Mouse (Mus musculus) gastrocnemius, postnatal 14 days (tissue): Measurements from ENCODE around the gene Ablim1. TPM values are rescaled to one million over a fixed set of nuclear protein-coding genes. Genes with fewer than 3 reads are reported as not detected.

Source experiments
- DNase-seq: peaks from one replicate; pipeline ENCODE4 v3.0.0; 2021; ENCODE audit warnings: mixed read lengths
- intact Hi-C: fragments of 180-260 bp; cut with DNase I; formaldehyde crosslinking; loops from one replicate; pipeline ENCODE4 v1.15.1; 2025; ENCODE audit warnings: low total_unique reads
- long read RNA-seq, 2 experiments: library from polyadenylated mRNA; stranded (forward); transcript quantifications; one replicate each; pipeline ENCODE4 v2.0.0; 2021
- total RNA-seq, 2 experiments: library from RNA; stranded (reverse); gene quantifications; 2 replicates each; pipeline ENCODE4 v1.2.3; 2021

Gene Ablim1
- 10 to 100 TPM; 50.6 to 57.8 TPM for total RNA-seq
- long read RNA-seq, experiment 1, partial matches to known transcripts = 0 of 6 reads
- long read RNA-seq, experiment 1, other reads (novel, unspliced or antisense) = 6 of 6 reads
- long read RNA-seq, experiment 2, partial matches to known transcripts = 1 of 17 reads
- long read RNA-seq, experiment 2, other reads (novel, unspliced or antisense) = 16 of 17 reads

DNA sequence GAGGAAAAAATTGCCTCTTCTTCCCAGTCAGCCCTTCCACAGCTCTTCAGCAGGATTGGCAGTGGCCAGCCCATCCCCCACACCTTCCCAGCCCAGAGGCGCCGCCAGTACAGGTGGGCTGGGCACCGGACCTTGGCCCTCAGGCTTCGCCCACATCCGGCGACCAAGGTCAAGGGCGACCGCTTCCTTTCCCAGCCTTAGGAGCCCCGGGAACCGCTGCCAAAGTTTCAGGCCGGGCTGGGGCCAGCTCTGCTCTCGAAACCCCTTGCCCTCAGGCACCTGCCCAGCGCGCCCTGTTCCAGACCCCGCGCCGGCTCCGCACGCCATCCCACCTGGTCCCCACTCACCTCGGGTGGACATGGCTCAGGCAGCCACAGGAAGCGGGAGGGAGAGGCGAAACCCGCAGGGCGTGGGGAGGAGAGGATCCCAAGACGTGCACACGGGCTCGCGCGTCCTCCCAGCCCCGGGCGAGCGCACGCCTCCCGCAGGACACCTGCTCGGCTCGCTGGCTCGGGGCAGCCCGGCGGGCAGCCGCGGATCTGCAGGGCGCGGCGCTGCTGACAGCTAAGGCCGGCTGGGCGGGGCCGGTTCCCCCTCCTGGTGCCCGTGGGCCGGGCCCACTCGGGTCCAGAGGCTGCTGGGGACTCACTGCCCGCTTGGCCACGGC, at the start of gene Ablim1:
Ablim1 (minus strand) TSS at position 574 of the 667 bp plus-strand sequence.
- intact Hi-C loops = no loop called here
- peak; percentile 52 for DNase-seq

DNA sequence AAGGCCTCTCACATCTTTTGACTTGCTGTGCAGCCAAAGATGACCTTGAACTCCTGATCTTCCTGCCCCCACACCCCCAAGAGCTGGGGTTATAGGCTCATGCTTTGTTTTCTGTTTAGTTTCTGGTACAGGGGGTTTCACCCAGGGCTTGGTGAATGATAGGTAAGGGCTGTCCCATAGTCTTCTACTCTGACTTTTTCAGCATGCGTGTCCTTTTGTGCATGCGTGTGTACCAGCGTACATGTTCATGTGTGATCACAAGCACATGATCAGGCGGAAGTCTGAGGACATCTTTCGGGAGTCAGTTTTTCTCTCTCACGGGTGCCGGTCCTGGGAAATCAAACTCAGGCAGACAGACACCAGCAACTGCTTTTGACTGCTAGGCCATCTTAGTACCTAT, 48.8 kb upstream of the Ablim1 start:
- DNase-seq = no peak
- intact Hi-C loops = no loop called here

DNA sequence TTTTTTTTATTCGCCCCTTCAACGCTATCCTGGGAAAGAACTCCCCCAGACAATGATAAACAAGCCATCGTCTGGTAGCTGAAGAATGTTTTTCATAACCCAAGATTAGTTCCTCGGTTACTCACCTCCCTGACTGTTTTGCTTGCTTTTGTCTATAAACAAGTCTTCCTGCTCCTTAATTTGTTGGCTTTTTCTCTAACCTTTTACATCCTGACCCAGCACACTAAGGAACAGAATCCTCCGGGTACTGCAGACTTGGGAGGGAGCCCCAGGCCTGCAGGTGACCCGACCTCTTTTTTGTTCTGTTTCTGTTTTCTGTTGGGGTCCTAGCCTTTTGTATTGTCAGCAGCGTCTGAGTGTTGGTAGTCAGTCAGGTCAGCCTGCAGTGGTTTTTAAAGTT, 48.4 kb upstream of the Ablim1 start:
- intact Hi-C loops = no loop called here
- no peak for DNase-seq

DNA sequence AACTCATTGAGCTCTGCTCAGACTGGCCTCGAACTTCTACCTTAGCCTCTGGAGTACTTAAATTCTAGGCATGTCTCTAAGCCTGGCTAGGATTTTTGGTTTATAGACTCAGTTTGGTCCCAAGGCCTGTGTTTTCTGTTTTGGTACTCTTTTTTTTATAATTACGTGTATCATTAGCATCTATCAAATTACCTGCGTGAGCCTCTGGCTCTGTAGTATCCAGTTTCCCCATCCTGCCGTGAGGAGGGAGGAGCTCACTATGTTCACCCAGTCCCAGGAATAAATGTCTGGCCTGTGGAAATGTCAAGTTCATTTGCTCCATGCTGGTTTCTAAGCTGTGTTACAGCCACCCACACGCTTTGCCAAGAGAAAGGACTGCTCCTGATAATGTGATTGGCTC, 47.9 kb upstream of the Ablim1 start:
- DNase-seq = no peak
- intact Hi-C loops = no loop called here

DNA sequence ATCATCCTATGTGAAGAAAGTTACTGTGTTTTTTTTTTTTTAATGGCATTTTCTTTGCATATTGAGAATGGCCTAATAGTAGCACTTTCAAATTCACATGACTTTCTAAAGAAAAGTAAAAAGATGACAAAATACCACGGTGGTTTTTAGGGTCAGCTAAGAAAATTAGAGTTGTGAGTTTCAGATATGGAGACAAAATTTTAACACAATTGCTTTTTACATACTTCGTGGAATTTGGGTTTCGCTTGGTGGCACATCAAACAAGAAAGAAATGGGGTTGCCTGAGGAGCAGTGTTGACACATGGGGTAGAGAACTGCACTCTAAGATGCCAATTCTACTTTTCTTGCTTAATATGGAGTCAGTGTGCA, 47.2 kb upstream of the Ablim1 start:
- intact Hi-C loops = no loop called here

DNA sequence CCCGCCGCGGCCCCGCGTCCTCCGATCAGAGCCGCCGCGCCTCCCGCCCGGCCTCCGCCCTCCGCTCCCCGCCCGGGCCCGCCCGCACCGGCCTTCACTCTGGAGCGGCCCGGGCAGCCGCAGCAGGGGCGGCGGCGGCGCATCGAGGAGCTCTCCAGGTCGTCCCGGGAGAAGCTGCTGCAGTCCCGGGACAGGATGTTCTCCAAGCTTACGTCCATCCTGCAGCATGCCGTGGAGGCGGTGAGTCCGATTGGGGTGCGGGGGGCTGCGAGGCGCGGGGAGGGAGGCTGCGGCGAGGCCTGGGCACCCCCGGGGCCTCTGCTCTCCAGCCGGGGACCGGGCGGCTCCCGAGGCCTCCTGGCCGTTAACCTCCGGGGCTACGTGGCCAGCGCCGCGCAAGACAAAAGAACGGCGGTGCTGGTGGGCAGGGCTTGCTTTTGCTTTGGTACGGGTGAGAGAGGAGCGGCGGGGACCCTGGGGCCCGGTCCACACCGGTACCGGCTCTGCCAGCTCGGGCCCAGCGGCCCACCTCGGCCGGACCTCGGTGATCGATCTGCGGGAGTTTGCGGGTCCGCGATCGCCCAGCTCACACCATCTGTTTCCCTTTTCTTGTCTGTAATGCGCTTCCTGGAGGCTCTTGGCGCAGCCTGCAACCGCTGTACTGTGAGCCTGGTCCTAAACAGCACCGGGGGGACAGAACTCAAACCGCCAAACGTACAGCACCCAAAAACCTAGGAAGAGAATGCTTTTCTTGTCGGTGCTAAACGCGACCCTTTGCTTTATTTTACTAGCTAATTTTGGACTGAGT, 46.6 kb upstream of the Ablim1 start:
- intact Hi-C loops = no loop called here

More for the DNA sequence above, 47.2 kb upstream of the Ablim1 start:
- DNase-seq = no peak

DNA sequence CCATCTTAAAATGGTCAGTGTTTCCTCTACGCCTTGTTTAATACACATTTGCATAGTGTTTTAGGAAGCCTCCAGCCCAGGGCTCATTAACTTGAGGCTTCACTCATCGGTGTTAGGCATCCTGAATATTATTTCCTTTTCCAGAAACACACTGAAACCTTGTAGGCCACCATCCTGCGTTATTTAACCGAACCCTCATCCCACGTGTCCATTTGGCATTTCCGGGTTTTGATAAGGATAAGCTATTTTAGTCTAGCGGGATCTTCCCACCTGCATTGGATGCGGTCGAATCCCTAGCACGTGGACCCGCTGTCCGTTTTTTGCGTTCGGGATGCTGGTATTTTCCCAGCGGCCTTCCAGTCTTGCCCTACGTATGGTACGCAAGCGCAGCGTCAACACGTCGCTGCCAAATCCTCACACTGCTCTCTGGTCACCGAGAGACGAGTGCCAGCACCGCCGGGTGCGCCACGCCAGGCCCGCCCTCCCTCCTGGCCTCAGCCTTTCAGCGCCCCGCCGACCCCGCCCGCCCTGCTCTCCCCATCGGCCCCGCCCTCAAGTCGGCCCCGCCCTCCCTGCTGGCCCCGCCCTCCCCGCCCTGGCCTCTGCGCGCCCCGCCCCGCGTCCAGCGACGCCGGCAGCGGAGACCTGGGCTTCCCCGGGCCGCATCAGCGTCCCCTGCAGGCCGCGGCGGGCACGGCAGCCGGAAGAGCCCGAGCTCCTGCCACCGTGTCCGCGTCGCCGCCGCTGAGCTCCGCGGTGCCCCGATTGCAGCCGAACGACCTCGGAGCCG, 45.8 kb upstream of the Ablim1 start, which contains the start of gene Fam160b1:
Fam160b1 (plus strand) TSS at position 340 of the 790 bp plus-strand sequence.
- DNase-seq = peak; percentile 95

More for the DNA sequence above, 46.6 kb upstream of the Ablim1 start:
- peak; percentile 54 for DNase-seq

DNA sequence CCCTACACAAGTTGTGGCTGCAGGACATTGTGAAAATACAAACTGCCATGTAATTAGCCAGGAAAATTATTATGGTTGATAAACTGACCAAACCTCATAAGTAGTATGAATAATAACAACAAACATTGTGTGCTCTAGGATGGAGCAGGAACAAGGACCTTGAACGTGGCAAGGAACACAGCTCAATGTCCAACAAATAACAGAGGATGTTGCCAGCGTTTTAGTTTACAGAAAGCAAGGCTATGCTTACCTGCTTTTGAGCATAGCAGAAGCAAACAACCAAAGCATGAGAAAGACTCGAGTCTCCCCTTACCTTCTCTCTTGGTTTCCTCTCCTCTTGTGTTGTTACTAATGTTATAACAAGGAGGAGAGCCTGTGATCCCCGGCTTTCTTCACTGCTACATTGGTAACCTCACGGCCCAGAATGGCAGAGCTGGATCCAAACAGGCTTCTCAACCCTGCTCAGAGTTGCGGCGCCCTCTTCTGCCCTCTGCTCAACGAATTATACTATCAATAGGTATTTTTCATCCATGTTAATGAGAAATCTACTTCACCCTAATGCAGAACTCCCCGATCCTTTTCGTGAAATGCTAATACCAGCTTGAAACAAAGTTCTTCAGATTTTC, 45.1 kb upstream of the Ablim1 start:
- DNase-seq = no peak
- intact Hi-C loops = no loop called here

More for the DNA sequence above, 45.8 kb upstream of the Ablim1 start, which contains the start of gene Fam160b1:
- intact Hi-C loops = no loop called here

DNA sequence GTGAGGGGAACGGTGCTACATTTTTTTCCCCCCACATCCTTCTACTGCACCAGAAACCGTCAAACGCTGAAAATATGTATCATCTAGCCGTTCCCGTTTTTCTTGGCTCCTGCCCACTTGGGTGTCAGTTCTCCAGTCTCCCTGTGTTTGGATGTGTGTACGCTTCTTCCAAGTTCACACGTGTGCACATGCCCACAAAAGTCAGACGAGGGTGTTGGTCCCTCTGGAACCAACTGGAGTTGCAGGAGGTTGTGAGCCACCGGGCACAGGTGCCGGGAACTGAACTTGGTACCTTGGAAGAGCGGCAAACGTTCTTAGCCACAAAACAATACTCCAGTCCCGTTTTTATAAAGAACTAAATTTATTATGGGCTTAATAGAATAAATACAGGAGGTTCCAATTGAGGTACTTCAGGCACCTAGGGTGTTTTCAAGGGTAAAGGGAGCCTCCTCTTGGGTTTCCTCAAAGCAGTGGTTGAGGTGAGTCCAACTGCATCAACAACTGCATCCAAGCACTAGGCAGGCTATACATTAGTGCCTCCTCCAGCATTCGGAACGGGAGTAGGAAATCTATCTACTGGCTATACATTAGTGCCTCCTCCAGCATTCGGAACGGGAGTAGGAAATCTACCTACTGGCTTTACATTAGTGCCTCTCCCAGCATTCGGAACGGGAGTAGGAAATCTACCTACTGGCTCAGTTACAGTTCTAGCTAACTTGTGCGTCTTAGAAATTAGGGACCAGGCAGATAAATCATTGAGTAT, 44.3 kb upstream of the Ablim1 start:
- DNase-seq = no peak
- intact Hi-C loops = no loop called here

DNA sequence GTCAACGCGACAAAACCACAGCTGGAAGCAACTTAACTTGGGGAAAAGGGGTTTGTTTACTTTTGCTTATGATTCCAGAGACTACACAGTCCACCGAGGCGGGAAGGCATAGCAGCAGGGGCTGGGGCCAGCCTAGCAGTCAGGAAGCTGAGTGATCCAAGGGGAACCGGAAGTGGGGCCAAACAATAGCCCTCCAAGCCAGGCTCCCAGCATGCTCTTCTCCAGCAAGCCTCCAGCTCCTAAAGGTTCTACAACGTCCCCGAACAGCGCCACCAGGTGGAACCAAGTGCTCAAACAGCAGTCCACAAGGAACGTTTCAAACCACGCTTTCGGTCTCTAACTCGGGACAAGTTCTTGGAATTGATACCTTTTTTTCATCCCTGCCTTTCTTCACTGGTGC, 43.6 kb upstream of the Ablim1 start:
- intact Hi-C loops = no loop called here
- DNase-seq = peak; percentile 78

DNA sequence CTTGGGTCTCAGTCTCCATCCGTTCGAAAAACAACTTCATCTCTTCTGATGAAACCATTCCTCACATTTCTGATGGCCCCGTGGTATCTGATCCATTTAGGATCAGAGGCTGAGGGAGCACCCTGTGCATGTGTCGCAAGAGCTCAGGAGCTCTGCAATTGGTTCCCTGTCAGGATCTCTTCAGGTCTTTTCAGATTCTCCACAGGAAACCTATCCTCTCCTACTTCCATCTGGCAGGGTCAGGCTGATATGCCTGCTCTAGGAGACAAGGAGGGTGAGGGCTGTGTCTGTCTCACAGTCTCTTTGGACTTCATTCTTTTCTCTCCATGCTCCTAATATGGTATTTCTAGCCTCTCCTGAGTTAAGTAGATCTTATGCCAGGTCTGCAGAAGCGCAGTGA, 43.1 kb upstream of the Ablim1 start:
- intact Hi-C loops = no loop called here

DNA sequence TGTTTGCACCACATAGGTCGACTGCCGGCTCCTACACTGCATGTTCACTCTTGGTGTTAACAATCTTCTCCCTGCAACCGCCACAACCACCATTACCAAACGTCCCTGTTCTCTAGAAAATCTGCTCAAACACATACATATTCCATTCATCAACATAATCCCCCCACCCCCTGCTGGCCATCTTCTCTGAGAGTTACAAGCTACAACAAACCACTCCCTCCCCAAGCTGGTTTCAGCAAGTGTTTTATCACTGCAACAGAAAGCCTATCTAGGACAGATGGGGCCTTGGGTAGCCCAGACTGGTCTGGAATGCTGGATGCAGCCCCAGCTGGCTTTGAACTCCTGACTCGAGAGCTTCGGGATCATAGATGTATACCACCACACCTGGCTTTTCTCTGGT, 42.5 kb upstream of the Ablim1 start:
- no peak for DNase-seq
- intact Hi-C loops = no loop called here

More for the DNA sequence above, 43.1 kb upstream of the Ablim1 start:
- no peak for DNase-seq

DNA sequence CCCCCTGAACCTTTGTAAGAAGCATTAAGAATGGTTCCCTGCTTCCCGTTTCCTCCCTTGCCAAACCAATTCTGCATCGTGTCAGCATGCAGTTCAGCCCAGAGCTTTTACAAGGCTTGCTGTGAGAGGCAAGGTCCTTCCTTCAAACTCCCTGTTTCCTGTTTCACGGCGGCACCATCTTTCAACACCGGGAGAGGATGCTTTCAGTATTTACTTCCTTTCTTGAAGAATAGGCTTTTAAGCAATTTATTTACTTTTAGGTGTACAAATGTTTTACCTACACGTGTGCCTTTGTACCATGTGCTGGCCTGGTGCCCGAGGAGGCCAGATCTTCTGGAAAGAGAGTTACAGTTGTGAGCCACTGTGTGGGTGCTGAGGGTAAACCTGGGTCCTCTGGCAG, 41.6 kb upstream of the Ablim1 start:
- DNase-seq = no peak
- intact Hi-C loops = no loop called here

DNA sequence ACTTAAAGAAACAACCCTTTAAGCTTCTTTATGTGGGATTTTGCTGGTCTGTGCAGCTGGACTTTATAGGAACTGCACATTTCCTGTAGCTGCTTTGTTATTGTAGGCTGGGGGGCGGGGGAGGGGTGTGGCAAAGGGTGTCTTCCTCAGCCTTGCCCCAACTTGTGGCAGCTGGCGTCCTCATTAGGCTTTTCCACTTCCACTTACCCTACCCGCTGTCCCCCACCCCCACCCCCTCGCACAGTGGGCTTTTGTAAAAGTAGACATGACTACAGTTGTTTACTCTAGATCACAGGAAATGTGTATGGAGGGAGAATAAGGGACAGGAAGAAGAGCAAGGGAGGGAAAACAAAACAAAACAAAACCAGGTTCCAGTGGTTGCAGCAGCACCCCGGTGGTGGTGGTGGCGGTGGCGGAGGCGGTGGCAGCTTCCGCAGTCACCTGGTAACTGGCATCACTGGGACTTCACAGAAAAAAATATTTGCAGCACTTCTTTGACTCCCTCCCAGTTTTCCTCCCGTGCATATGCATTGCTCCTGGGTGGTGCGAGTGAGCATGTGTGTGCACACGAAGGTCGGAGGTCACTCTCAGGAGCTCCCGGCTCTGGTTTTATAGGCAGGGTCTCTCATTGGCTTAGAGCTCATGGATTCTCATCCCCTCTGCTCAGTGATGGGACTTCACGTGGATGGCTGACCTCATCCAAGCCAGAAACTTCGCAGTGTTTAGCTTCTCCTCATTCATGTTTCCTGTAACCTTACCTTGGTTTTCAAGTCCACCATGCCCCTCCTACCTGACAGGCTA, 40.9 kb upstream of the Ablim1 start:
- intact Hi-C loops = no loop called here
- DNase-seq = no peak

DNA sequence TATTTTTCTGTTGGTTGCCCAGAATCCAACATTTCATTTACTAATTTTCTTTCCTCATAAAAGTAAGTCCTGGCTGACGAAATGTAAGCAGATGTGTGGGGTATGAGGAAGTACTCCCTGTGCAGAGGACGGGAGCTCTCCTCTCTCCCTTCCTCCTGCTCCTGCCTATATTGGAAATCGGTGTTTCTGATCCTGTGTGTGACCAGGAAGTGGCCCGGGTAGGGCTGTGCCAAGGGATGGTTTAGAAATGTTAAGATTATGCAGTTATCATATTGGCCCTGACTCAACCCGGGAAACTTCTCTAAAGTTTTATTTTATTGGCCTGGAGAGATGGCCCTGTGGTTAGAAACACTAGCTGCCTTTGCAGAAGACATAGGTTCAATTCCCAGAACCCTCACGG, 40.0 kb upstream of the Ablim1 start:
- intact Hi-C loops = no loop called here
- DNase-seq = no peak

DNA sequence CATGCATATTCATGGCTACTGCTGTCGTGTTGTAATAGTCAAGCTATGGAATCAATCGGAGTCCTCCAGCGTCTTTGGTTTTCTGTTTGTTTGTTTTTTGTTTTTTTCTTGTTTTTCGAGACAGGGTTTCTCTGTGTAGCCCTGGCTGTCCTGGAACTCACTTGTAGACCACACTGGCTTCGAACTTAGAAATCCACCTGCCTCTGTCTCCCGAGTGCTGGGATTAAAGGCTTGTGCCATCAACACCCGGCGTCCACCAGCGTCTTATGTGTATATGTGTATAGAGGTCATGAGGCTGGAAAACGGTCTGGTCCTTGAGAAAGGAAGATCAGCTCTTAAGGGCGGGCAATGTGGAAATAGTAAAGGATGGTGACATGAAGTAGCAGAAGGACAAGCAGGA, 39.3 kb upstream of the Ablim1 start:
- intact Hi-C loops = no loop called here
- no peak for DNase-seq

DNA sequence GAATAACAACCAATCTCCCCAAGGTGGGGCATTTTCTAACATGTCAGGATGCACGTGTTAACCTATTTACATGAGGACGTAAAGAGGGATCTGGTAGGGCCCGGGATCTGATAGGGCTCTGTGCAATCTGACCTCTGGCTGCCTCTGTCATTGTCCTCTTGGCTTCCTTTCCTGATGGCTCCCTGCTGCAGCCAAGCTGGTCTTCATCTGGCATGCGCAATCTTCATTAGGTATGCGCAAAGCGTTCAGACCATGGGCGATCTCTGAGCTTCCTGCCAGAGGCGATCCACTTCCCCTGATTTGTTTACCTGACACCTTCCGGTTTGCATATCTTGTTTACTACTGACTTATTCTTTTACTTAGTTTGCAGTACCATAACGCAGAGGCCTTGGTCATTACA, 38.5 kb upstream of the Ablim1 start:
- intact Hi-C loops = no loop called here

DNA sequence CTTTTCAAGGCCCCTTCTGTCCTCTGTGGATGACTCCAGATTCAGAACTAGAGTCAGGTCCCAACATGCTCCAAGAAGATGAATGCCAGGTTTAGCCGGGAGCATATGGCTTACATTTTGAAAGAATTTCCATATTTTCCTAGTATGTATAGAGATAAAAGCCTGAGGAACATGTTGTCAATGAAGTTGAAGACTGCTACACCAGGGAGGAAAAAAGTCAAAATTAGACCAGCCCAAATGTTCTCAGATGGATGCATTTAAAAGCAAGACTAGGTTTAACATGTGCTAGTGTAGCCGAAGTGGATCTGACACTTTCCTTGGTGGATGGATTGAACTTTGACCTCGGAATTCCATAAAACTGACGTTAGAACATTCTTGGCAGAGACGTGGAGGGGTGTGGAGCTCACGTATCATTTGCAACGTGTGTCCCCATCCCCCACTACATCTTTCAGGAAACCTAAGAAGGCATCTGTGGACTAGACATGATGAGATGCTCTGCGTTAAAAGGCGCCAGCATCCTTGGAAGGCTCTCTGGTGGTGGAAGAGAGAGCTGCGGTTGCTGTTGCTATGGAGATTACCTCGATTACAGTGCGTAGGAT, 37.7 kb upstream of the Ablim1 start:
- intact Hi-C loops = no loop called here
- DNase-seq = no peak

More for the DNA sequence above, 38.5 kb upstream of the Ablim1 start:
- DNase-seq = no peak
